Mouse (Mus musculus) adrenal gland (tissue): Measurements from ENCODE around the gene Srp9.
"Not testable (repeated sequence)": the region's sequence is repeated elsewhere in the genome, so short reads cannot be mapped to it uniquely, and the experiment has no call there.

Experiments
- intact Hi-C: fragments of 180-260 bp; cut with DNase I; formaldehyde crosslinking; loops from one replicate; pipeline ENCODE4 v1.15.1; 2025

Srp9 gene

GRCm38 (mm10) chr1:182140370-182140769 lies 15.8 kb downstream of the Srp9 start:
- intact Hi-C loops, result loop anchor here (2.0 kb wide), 1 partner anchor 252 kb away; no protein-coding TSS in a partner anchor

DNA sequence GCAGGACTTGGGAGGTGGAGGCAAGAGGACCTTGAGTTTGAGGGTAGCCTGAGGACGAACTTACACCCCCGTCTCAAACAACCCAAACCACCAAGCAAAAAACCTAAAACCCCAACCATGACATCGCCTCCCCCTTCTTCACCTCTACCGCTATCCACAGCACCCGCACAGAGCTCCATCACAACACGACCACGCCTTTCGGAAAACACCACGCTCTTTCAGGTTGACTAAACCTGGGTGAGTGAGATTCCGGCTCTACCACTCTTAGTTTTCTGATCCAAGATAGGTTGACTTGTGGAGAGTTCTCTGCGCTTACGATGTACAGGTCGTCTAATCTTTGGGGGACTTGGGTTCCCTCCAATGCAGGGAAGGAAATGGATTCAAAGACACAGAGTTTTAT lies 18.2 kb downstream of the Srp9 start:
- intact Hi-C loops, result no loop called here

- intact Hi-C loops, result no loop called here
Measured at GRCm38 (mm10) chr1:182143288-182143687, 18.8 kb downstream of the Srp9 start.

DNA sequence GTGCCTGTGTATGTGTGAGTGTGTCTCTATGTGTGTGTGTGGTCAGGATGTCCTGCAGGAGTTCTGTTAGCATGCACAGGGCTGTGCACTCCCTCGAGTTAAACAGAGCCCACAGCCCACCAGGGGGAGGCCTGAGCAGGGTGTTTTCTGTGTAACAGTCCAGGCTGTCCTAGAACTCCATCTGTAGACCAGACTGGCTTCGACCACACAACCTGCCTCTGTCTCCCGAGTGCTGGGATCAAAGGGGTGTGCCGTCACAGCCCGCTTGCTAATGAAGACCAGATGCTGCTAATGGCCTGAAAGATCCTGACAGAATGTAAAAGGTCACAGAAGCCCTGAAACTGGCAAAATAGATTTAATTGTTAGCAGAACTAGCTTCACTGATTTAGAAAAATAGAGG lies 21.0 kb downstream of the Srp9 start:
- intact Hi-C loops, result no loop called here

DNA sequence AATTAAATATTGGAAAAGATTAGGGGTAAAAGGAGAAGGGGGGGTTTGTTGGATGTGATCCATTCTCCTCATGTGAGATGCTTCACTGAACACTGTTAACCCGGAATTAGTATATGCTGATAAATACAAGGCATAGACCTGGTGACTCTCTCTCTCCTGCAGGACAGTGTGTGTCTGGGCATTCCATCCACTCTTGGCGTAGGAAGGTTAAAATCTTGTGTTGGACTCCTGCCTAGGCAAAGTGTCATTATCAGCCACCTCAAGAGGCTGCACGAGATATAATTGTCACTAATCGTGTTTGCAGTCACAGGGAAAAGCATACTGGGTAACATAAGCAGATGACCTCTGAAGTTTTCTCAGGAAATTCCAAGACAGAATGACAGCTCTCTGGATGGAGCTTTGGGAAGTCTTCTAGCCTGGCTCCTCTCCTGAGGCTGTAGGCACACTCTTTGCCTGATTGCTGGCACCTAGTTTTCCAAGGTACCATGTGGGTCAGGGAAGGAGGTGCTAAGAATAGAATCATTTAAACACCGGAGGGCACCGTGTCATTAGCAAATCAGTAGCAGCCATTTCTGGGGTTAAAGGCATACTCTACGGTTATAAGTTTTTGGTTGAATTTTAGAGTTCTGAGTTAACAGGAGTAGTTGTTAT lies 24.5 kb downstream of the Srp9 start:
- intact Hi-C loops, result no loop called here

DNA sequence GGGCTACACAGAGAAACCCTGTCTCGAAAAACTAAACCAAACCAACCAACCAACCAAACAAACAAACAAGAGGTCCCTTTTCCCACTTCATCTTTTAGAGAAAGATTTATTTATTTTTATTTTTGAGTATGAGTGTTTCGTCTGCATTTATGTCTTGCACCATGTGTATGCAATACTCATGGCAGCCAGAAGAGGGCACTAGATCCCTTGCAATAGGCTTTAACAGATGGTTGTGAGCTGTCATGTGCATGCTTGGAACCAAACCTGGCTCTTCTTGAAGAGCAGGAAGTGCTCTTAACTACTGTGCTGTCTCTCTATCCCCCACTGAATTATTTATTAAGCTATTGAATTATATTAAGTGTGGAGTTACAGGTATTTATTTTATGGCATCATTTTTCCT lies 25.4 kb downstream of the Srp9 start:
- intact Hi-C loops, result no loop called here

GRCm38 (mm10) chr1:182157734-182158133 lies 33.2 kb downstream of the Srp9 start:
- intact Hi-C loops, result no loop called here

GRCm38 (mm10) chr1:182159575-182159974 lies 35.0 kb downstream of the Srp9 start:
- intact Hi-C loops, result no loop called here

DNA sequence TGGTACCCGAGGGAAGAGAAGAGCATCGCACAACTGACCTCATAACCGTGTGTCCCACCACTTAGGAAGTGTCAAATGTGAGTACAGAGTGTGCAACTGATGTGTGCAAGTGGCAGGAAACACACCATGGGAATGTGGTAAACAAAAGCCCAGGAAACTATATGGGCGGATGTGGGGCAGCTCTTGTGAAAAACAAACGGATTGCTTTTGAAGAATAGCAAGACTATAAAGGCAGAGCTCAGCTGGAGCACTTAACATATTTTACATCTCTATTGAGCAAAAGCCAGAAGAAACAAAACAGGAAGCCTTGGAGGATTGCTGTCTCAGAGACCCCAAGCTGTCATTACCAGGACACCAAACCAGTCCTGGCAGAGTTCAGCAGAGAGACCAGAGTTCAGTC lies 38.4 kb downstream of the Srp9 start:
- intact Hi-C loops, result no loop called here

- intact Hi-C loops, result no loop called here
Measured at GRCm38 (mm10) chr1:182164386-182164785, 39.8 kb downstream of the Srp9 start, which contains the start of gene Vmn1r1. Vmn1r1 (minus strand) TSS chr1:182164486.

DNA sequence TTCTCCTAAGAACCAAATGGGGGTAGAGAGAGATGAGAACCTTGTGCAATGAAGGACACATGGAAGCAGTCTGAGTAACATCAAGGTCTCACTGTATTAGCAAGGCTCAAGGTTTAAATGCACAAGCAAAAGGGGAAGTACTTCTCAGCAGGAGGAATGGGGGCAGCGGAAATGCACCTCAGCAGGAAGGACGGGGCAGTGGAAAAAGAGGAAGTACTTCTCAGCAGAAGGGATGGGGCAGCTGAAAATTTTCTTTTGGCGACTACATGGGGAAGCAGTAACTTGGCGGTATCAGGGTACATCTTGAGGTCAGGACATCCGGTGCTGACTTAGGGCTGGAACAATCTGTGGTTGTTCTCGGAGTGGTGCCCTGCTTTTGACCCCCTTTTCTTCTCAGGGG lies 45.7 kb downstream of the Srp9 start:
- intact Hi-C loops, result not testable (repeated sequence)

- intact Hi-C loops, result not testable (repeated sequence)
Measured at GRCm38 (mm10) chr1:182176985-182177384, 52.4 kb downstream of the Srp9 start.

GRCm38 (mm10) chr1:182181456-182182305 lies 57.1 kb downstream of the Srp9 start:
- intact Hi-C loops, result no loop called here
